Mouse (Mus musculus) MEL (cell line): ENCODE results near the gene Ppp2r1b. TPM values are rescaled to one million over a fixed set of nuclear protein-coding genes. Genes with fewer than 3 reads are reported as not detected.

ENCODE experiments used
- DNase-seq: peaks from one replicate; pipeline ENCODE4 v3.0.0; 2011; ENCODE audit warnings: low read depth, low spot score
- H3K27ac ChIP-seq: 2 replicates; pipeline ENCODE4 v1.5.1; 2012; ENCODE audit warnings: low read depth, mild to moderate bottlenecking, control low read depth, low read length, moderate library complexity; ENCODE audit not compliant: control insufficient read depth
- H3K27me3 ChIP-seq, 2 experiments: fragments of 150-350 bp in 1 of 2; sonication (generic) in 1 of 2; 2 replicates each; pipeline ENCODE4 v1.6.1; 2012; ENCODE audit warnings: low read length in 2 of 2, mild to moderate bottlenecking in 2 of 2, improper control_type of control experiment in 1 of 2, moderate library complexity in 1 of 2; ENCODE audit not compliant: insufficient read depth in 2 of 2, control insufficient read depth in 1 of 2
- H3K36me3 ChIP-seq, 2 experiments: 2 replicates each; pipeline ENCODE4 v1.6.1; 2012 to 2014; ENCODE audit warnings: low read length in 2 of 2, improper control_type of control experiment in 1 of 2, inconsistent platforms in 1 of 2, mild to moderate bottlenecking in 1 of 2; ENCODE audit not compliant: insufficient read depth in 2 of 2, control insufficient read depth in 1 of 2
- H3K4me1 ChIP-seq, 2 experiments: fragments of 150-350 bp in 1 of 2; sonication (generic) in 1 of 2; 2 replicates each; pipeline ENCODE4 v1.6.1; 2012; ENCODE audit warnings: low read length in 2 of 2, improper control_type of control experiment in 1 of 2, mild to moderate bottlenecking in 1 of 2; ENCODE audit not compliant: insufficient read depth in 2 of 2, control insufficient read depth in 1 of 2
- H3K4me3 ChIP-seq, 2 experiments: fragments of 150-350 bp in 1 of 2; sonication (generic) in 1 of 2; 2 replicates each; pipeline ENCODE4 v1.5.1; 2012; ENCODE audit warnings: low read depth in 2 of 2, low read length in 2 of 2, mild to moderate bottlenecking in 2 of 2, moderate library complexity in 2 of 2, control low read depth in 1 of 2, improper control_type of control experiment in 1 of 2; ENCODE audit not compliant: control insufficient read depth in 1 of 2, insufficient read depth in 1 of 2
- H3K79me2 ChIP-seq: 2 replicates; pipeline ENCODE4 v1.6.1; 2012; ENCODE audit warnings: mild to moderate bottlenecking, low read length, moderate library complexity; ENCODE audit not compliant: control insufficient read depth, poor library complexity, insufficient read depth
- H3K9ac ChIP-seq: 2 replicates; pipeline ENCODE4 v1.6.1; 2012; ENCODE audit warnings: low read depth, mild to moderate bottlenecking, control low read depth, low read length, moderate library complexity; ENCODE audit not compliant: control insufficient read depth, poor library complexity, severe bottlenecking
- H3K9me3 ChIP-seq: fragments of 150-350 bp; sonication (generic); replicated peaks from 2 replicates; pipeline ENCODE4 v1.6.1; 2012; ENCODE audit warnings: mild to moderate bottlenecking, low read length, improper control_type of control experiment, moderate library complexity; ENCODE audit not compliant: insufficient read depth
- CHD1 ChIP-seq: IDR thresholded peaks from 2 replicates; pipeline ENCODE4 v1.6.1; 2012; ENCODE audit warnings: low read depth, mild to moderate bottlenecking, inconsistent platforms, low read length, improper control_type of control experiment
- CTCF ChIP-seq, 3 experiments: IDR thresholded peaks in 2 of 3; conservative IDR thresholded peaks in 1 of 3; 2 replicates each; pipeline ENCODE4 v1.5.1; 2011 to 2012; ENCODE audit warnings: low read length in 3 of 3, low read depth in 2 of 3, mild to moderate bottlenecking in 2 of 3, improper control_type of control experiment in 1 of 3, inconsistent platforms in 1 of 3, mixed read lengths in 1 of 3, moderate library complexity in 1 of 3; ENCODE audit not compliant: control insufficient read depth in 1 of 3, insufficient read depth in 1 of 3, poor library complexity in 1 of 3, severe bottlenecking in 1 of 3
- ELF1 ChIP-seq: IDR thresholded peaks from 2 replicates; pipeline ENCODE4 v1.6.1; 2014; ENCODE audit warnings: low read depth, mild to moderate bottlenecking, inconsistent platforms, low read length, improper control_type of control experiment, moderate library complexity
- ETS1 ChIP-seq: IDR thresholded peaks from 2 replicates; pipeline ENCODE4 v1.6.1; 2012; ENCODE audit warnings: low read depth, mild to moderate bottlenecking, inconsistent platforms, low read length, improper control_type of control experiment, moderate library complexity
- GATA1 ChIP-seq: IDR thresholded peaks from 2 replicates; pipeline ENCODE4 v1.6.1; 2011; ENCODE audit warnings: low read depth, low read length, improper control_type of control experiment
- HCFC1 ChIP-seq: IDR thresholded peaks from 2 replicates; pipeline ENCODE4 v1.6.1; 2012; ENCODE audit warnings: low read depth, mild to moderate bottlenecking, inconsistent platforms, low read length, improper control_type of control experiment, moderate library complexity
- JUND ChIP-seq: IDR thresholded peaks from 2 replicates; pipeline ENCODE4 v1.6.1; 2011; ENCODE audit warnings: low read depth, mild to moderate bottlenecking, improper control_type of control experiment, low read length
- KAT2A ChIP-seq: conservative IDR thresholded peaks from 2 replicates; pipeline ENCODE4 v1.6.1; 2012; ENCODE audit warnings: low read depth, low read length, improper control_type of control experiment, inconsistent platforms
- MAFK ChIP-seq: IDR thresholded peaks from 2 replicates; pipeline ENCODE4 v1.6.1; 2011; ENCODE audit warnings: low read depth, mild to moderate bottlenecking, low read length, improper control_type of control experiment, borderline replicate concordance
- MAX ChIP-seq: IDR thresholded peaks from 2 replicates; pipeline ENCODE4 v1.6.1; 2011; ENCODE audit warnings: low read length, improper control_type of control experiment
- MAZ ChIP-seq: IDR thresholded peaks from 2 replicates; pipeline ENCODE4 v1.6.1; 2012; ENCODE audit warnings: low read depth, mild to moderate bottlenecking, inconsistent platforms, low read length, improper control_type of control experiment
- MXI1 ChIP-seq: IDR thresholded peaks from 2 replicates; pipeline ENCODE4 v1.6.1; 2011; ENCODE audit warnings: mild to moderate bottlenecking, low read depth, low read length, improper control_type of control experiment
- MYC ChIP-seq: IDR thresholded peaks from 2 replicates; pipeline ENCODE4 v1.6.1; 2011; ENCODE audit warnings: low read depth, mild to moderate bottlenecking, low read length, improper control_type of control experiment, moderate library complexity
- NELFE ChIP-seq: IDR thresholded peaks from 2 replicates; pipeline ENCODE4 v1.6.1; 2011; ENCODE audit warnings: low read depth, low read length, improper control_type of control experiment
- NRF1 ChIP-seq: IDR thresholded peaks from 2 replicates; pipeline ENCODE4 v1.6.1; 2014; ENCODE audit warnings: low read depth, mild to moderate bottlenecking, inconsistent platforms, low read length, improper control_type of control experiment, moderate library complexity; ENCODE audit not compliant: poor library complexity, insufficient read depth, severe bottlenecking
- POLR2A ChIP-seq, 2 experiments: IDR thresholded peaks; 2 replicates each; pipeline ENCODE4 v1.6.1; 2011 to 2012; ENCODE audit warnings: low read length in 2 of 2, mild to moderate bottlenecking in 2 of 2, control low read depth in 1 of 2, improper control_type of control experiment in 1 of 2, low read depth in 1 of 2, moderate library complexity in 1 of 2; ENCODE audit not compliant: control insufficient read depth in 1 of 2, insufficient read depth in 1 of 2, poor library complexity in 1 of 2
- POLR2AphosphoS2 ChIP-seq: IDR thresholded peaks from 2 replicates; pipeline ENCODE4 v1.6.1; 2011; ENCODE audit warnings: low read length, improper control_type of control experiment
- RAD21 ChIP-seq: IDR thresholded peaks from 2 replicates; pipeline ENCODE4 v1.6.1; 2011; ENCODE audit warnings: mild to moderate bottlenecking, low read depth, low read length, improper control_type of control experiment
- SIN3A ChIP-seq: IDR thresholded peaks from 2 replicates; pipeline ENCODE4 v1.6.1; 2012; ENCODE audit warnings: low read length, improper control_type of control experiment, inconsistent platforms
- TAL1 ChIP-seq: IDR thresholded peaks from 2 replicates; pipeline ENCODE4 v1.6.1; 2012; ENCODE audit warnings: mild to moderate bottlenecking, inconsistent platforms, low read length, moderate library complexity, mixed read lengths
- TBP ChIP-seq: IDR thresholded peaks from 2 replicates; pipeline ENCODE4 v1.8.0; 2011; ENCODE audit warnings: low read depth, low read length, improper control_type of control experiment
- TCF12 ChIP-seq: IDR thresholded peaks from 2 replicates; pipeline ENCODE4 v1.6.1; 2014; ENCODE audit warnings: low read depth, mild to moderate bottlenecking, inconsistent platforms, low read length, improper control_type of control experiment, moderate library complexity
- UBTF ChIP-seq: IDR thresholded peaks from 2 replicates; pipeline ENCODE4 v1.6.1; 2012; ENCODE audit warnings: low read depth, mild to moderate bottlenecking, inconsistent platforms, low read length, improper control_type of control experiment, moderate library complexity, borderline replicate concordance; ENCODE audit not compliant: insufficient read depth
- USF1 ChIP-seq: IDR thresholded peaks from 2 replicates; pipeline ENCODE4 v1.6.1; 2014; ENCODE audit warnings: low read depth, mild to moderate bottlenecking, inconsistent platforms, low read length, improper control_type of control experiment, moderate library complexity
- ZKSCAN1 ChIP-seq: IDR thresholded peaks from 2 replicates; pipeline ENCODE4 v1.6.1; 2012; ENCODE audit warnings: low read depth, mild to moderate bottlenecking, inconsistent platforms, low read length, improper control_type of control experiment, moderate library complexity
- ZNF384 ChIP-seq: IDR thresholded peaks from 2 replicates; pipeline ENCODE4 v1.6.1; 2012; ENCODE audit warnings: low read depth, mild to moderate bottlenecking, inconsistent platforms, low read length, improper control_type of control experiment
- polyA plus RNA-seq, 2 experiments: library from polyadenylated mRNA; stranded (reverse) in 1 of 2; unstranded in 1 of 2; fragments of >175 nt in 1 of 2; fragments of >200 nt in 1 of 2; gene quantifications; 2 replicates each; pipeline versions ENCODE4 v1.2.1 to v1.2.4; 2012; ENCODE audit warnings: low replicate concordance in 2 of 2, low read depth in 1 of 2; ENCODE audit not compliant: insufficient read length in 2 of 2, insufficient read depth in 1 of 2, missing spikeins in 1 of 2
- total RNA-seq: library from RNA; depleted of rRNA; stranded (reverse); fragments of 300-350 nt; gene quantifications from 2 replicates; pipeline ENCODE4 v1.2.3, GENCODE M21; 2012; rRNA removed

The Ppp2r1b gene
- total RNA-seq (65.0 and 67.6 TPM in 2 replicates), polyA plus RNA-seq (100 to 1,000 TPM in 1 of 2 experiments, not detected in 1; 101 TPM)

DNA sequence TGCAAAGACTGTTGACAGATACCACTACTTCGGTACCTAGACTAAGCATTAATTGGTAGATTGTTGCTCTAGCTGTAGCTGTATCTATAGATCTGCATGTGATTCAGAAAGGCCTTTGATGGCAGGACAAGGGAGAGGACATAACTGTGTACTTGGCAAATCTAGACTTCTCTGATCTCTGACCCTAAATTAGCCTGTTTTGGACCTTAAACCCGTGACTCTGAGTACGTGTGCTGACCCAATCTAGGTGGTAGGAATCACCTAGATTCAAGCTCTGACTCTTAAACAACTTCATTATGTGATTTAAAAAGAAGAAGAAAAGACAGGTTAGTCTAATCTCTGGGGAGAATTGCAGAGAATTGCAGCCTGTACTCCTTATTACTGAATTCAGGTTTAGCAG, at the start of gene Ppp2r1b:
Gene Ppp2r1b (plus strand): TSS at position 221 of the 400 bp plus-strand sequence.
- no peaks in the 10 kb centered on the region for H3K27me3 ChIP-seq
- peaks cover 1 to 9% of the 10 kb centered on the region in 2 experiments; a peak in 3 of 4 replicates for H3K36me3 ChIP-seq
- H3K9ac ChIP-seq, result no peak within 1 kb of the TSS
- no peak for DNase-seq
- H3K9me3 ChIP-seq, result no peaks in the 10 kb centered on the region
- peaks cover 0 to 16% of the 10 kb centered on the region in 2 experiments; a peak in 3 of 4 replicates for H3K4me1 ChIP-seq
- no peaks in the 10 kb centered on the region for H3K79me2 ChIP-seq
- H3K4me3 ChIP-seq, result no peak within 1 kb of the TSS
- no peak within 1 kb of the TSS for H3K27ac ChIP-seq
- no peak for TF ChIP-seq MXI1
- TF ChIP-seq NRF1, result no peak
- no peak for TF ChIP-seq ELF1
- no peak for TF ChIP-seq MAZ

DNA sequence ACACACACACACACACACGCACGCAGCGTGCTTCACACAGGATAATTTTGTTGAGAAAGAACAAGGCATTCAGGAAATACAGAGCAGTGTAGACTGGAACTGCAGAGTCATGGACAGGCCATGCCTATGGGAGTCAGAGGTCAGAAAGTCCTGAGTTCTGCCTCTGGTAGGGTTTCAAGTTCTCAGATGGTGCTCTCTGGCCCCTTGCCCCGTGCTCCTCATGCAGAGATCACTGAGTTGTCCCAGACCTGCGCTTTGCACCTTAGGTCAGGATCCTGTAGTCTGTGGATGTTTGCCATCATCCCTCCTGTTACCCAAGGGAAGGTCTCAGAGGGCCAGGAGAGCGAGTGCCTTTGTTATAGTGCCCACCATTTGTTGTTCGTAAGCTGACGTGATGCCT, 48.3 kb upstream of the Ppp2r1b start:
- H3K4me1 ChIP-seq, result no peaks in the 10 kb centered on the region
- no peak for DNase-seq
- peaks cover 0 to 3% of the 10 kb centered on the region in 2 experiments; a peak in 2 of 4 replicates for H3K36me3 ChIP-seq
- H3K4me3 ChIP-seq, result no peak overlapping the region
- TF ChIP-seq CHD1, result no peak
- TF ChIP-seq CTCF (IDR thresholded peaks at IDR 0.05 in 2 of 3, conservative IDR thresholded peaks at IDR 0.05 in 1 of 3; ENCODE audit: control insufficient read depth in 1 of 3, insufficient read depth in 1 of 3, low read depth in 2 of 3, low read length in 3 of 3, poor library complexity in 1 of 3, severe bottlenecking in 1 of 3), result no peak
- no peak for TF ChIP-seq ZKSCAN1
- TF ChIP-seq ZNF384, result no peak
- TF ChIP-seq SIN3A, result no peak
- no peak for TF ChIP-seq TAL1
- no peak for TF ChIP-seq JUND
- TF ChIP-seq UBTF, result no peak
- no peak for TF ChIP-seq RAD21
- TF ChIP-seq MYC, result no peak
- H3K79me2 ChIP-seq, result no peaks in the 10 kb centered on the region
- H3K27ac ChIP-seq, result no peak overlapping the region
- H3K9me3 ChIP-seq, result no peaks in the 10 kb centered on the region
- no peak overlapping the region for H3K9ac ChIP-seq
- no peaks in the 10 kb centered on the region for H3K27me3 ChIP-seq

DNA sequence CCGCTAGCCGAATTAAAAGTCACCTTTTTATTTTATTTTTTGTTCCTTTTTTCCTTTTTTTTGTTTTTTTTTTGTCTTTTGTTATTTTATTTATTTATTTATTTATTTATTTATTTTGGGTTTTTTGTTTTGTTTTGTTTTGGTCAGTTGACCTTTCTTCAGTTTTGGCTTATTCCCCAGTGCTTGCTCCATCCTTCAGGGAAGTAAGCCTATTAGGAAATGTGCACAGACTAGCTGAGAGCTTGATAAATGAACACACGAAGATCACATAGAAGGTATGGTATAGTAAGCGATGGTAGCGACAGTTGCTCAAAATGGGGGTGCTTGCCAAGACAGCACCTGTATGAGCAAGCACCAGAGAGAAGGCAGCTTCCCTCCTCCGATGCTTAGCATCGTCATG, 47.5 kb upstream of the Ppp2r1b start:
- no peak for DNase-seq
- Histone ChIP-seq H3K27ac (no peak overlapping the region), H3K4me3 (no peak overlapping the region), H3K27me3 (no peaks in the 10 kb centered on the region), H3K36me3 (peaks cover 0 to 6% of the 10 kb centered on the region in 2 experiments; a peak in 2 of 4 replicates), H3K4me1 (no peaks in the 10 kb centered on the region), H3K79me2 (no peaks in the 10 kb centered on the region), H3K9me3 (no peaks in the 10 kb centered on the region), H3K9ac (no peak overlapping the region)
- TF ChIP-seq MYC (no peak), MXI1 (no peak), HCFC1 (no peak), GATA1 (no peak), UBTF (no peak), POLR2AphosphoS2 (no peak), ZKSCAN1 (no peak), TBP (no peak), POLR2A (IDR thresholded peaks at IDR 0.05; ENCODE audit: control insufficient read depth in 1 of 2, insufficient read depth in 1 of 2, low read depth in 1 of 2, low read length in 2 of 2, poor library complexity in 1 of 2) (no peak), KAT2A (no peak), MAX (no peak), CHD1 (no peak), TAL1 (no peak), ETS1 (no peak), NELFE (no peak), CTCF (IDR thresholded peaks at IDR 0.05 in 2 of 3, conservative IDR thresholded peaks at IDR 0.05 in 1 of 3; ENCODE audit: control insufficient read depth in 1 of 3, insufficient read depth in 1 of 3, low read depth in 2 of 3, low read length in 3 of 3, poor library complexity in 1 of 3, severe bottlenecking in 1 of 3) (no peak), USF1 (no peak), MAFK (no peak), TCF12 (no peak)
